Mouse (Mus musculus) C2C12 (cell line): Measurements from ENCODE around the gene Ajm1.

Experiments
- CTCF ChIP-seq: IDR thresholded peaks from one replicate; pipeline ENCODE4 v1.5.1; 2011; ENCODE audit not compliant: control insufficient read depth, insufficient read depth, insufficient read length
- MYOG ChIP-seq: IDR thresholded peaks from one replicate; pipeline ENCODE4 v1.6.1; 2011; ENCODE audit not compliant: control insufficient read depth, insufficient read length; ENCODE audit errors: extremely low read depth
- USF1 ChIP-seq: IDR thresholded peaks from one replicate; pipeline ENCODE4 v1.6.1; 2011; ENCODE audit warnings: low read depth, mild to moderate bottlenecking, control low read depth, moderate library complexity

GRCm38 (mm10) chr2:25549021-25549991 lies 32.3 kb downstream of the Ajm1 start:
- TF ChIP-seq CTCF (no peak), USF1 (peak; percentile 29), MYOG (no peak)
